Mouse (Mus musculus): ENCODE results near the gene Eya4. TPM values are rescaled to one million over a fixed set of nuclear protein-coding genes. Genes with fewer than 3 reads are reported as not detected.

Eya4 gene
- polyA plus RNA-seq, 1 experiment from 2014 or later, result 1.4 TPM

DNA sequence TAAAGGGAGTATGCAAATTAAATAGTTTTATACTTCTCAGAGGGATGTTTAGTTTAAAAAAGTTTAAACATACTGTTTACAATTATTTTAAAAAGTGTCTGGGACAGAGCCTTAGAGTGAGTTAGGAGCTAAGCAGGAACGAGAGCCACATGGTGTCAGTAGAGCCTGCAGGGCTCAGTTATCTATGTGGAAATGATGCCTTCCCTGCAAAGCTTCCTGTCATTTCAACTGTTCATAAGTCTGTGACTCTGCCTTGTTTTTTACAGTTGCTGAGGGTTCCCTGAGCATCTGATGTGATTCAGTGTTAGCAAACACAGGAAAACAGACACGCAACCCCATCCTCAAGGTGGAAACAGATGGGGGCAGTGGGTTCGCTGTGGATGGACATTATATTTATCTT is 235.3 kb downstream of the Eya4 start:
- 83% methylated on average over 3 of the region's 3 CpGs for WGBS
- H3K9ac ChIP-seq (ENCODE audit: low read length), result no peak overlapping the region
- H3K4me3 ChIP-seq (ENCODE audit: low read depth, low read length), result no peak overlapping the region
- no peaks in the 10 kb centered on the region for H3K36me3 ChIP-seq (ENCODE audit: control insufficient read depth, insufficient read depth, low read length)
- DNase-seq (ENCODE audit: low spot score) (no peak), ATAC-seq (no peak)
- H3K27ac ChIP-seq (ENCODE audit: low read depth, low read length), result no peak overlapping the region
- no peaks in the 10 kb centered on the region for H3K27me3 ChIP-seq (replicated peaks; ENCODE audit: control insufficient read depth, insufficient read depth, low read length)
- H3K4me2 ChIP-seq (ENCODE audit: low read length), result no peak overlapping the region
- no peaks in the 10 kb centered on the region for H3K4me1 ChIP-seq (ENCODE audit: control insufficient read depth, insufficient read depth, low read length)
- no peaks in the 10 kb centered on the region for H3K9me3 ChIP-seq (replicated peaks; ENCODE audit: control insufficient read depth, low read length)

GRCm38 (mm10) chr10:23108122-23108521 is 242.5 kb downstream of the Eya4 start:
- DNase-seq (ENCODE audit: low spot score) (no peak), ATAC-seq (no peak)
- H3K36me3 ChIP-seq (ENCODE audit: control insufficient read depth, insufficient read depth, low read length), result no peaks in the 10 kb centered on the region
- H3K27ac ChIP-seq (ENCODE audit: low read depth, low read length), result no peak overlapping the region
- WGBS, result 91% methylated on average over 4 of the region's 4 CpGs
- no peaks in the 10 kb centered on the region for H3K4me1 ChIP-seq (ENCODE audit: control insufficient read depth, insufficient read depth, low read length)
- no peak overlapping the region for H3K4me3 ChIP-seq (ENCODE audit: low read depth, low read length)
- no peaks in the 10 kb centered on the region for H3K9me3 ChIP-seq (replicated peaks; ENCODE audit: control insufficient read depth, low read length)
- no peaks in the 10 kb centered on the region for H3K27me3 ChIP-seq (replicated peaks; ENCODE audit: control insufficient read depth, insufficient read depth, low read length)
- H3K9ac ChIP-seq (ENCODE audit: low read length), result no peak overlapping the region
- H3K4me2 ChIP-seq (ENCODE audit: low read length), result no peak overlapping the region

GRCm38 (mm10) chr10:23092517-23092916 is 258.1 kb downstream of the Eya4 start:
- 79% methylated on average over 7 of the region's 7 CpGs for WGBS
- Histone ChIP-seq H3K4me2 (ENCODE audit: low read length) (no peak overlapping the region), H3K36me3 (ENCODE audit: control insufficient read depth, insufficient read depth, low read length) (no peaks in the 10 kb centered on the region), H3K27ac (ENCODE audit: low read depth, low read length) (no peak overlapping the region), H3K9ac (ENCODE audit: low read length) (no peak overlapping the region), H3K9me3 (replicated peaks; ENCODE audit: control insufficient read depth, low read length) (no peaks in the 10 kb centered on the region), H3K4me1 (ENCODE audit: control insufficient read depth, insufficient read depth, low read length) (no peaks in the 10 kb centered on the region), H3K27me3 (replicated peaks; ENCODE audit: control insufficient read depth, insufficient read depth, low read length) (no peaks in the 10 kb centered on the region), H3K4me3 (ENCODE audit: low read depth, low read length) (no peak overlapping the region)
- ATAC-seq, result no peak
- DNase-seq (ENCODE audit: low spot score), result no peak

DNA sequence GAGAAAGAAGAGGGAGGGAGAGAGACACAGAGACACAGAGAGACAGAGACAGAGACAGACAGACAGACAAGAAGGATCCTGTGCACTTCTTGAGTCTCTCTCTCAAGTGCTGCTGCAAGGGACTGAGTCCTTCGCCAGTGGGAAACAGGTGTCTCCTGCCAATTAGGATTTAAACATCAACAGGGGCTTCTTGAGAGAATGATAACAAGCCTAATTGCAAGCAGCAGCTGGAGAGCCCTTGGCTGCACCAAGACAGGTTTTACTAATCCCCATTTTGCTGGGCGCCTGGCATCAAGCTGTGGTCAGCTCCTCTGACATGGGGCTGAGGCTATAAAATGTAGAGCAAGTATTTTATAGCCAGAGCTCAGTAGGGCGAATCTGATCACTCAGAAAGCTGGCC is 259.0 kb downstream of the Eya4 start:
- Histone ChIP-seq H3K9ac (ENCODE audit: low read length) (no peak overlapping the region), H3K4me1 (ENCODE audit: control insufficient read depth, insufficient read depth, low read length) (no peaks in the 10 kb centered on the region), H3K36me3 (ENCODE audit: control insufficient read depth, insufficient read depth, low read length) (no peaks in the 10 kb centered on the region), H3K4me3 (ENCODE audit: low read depth, low read length) (no peak overlapping the region), H3K27ac (ENCODE audit: low read depth, low read length) (no peak overlapping the region), H3K4me2 (ENCODE audit: low read length) (no peak overlapping the region), H3K27me3 (replicated peaks; ENCODE audit: control insufficient read depth, insufficient read depth, low read length) (no peaks in the 10 kb centered on the region), H3K9me3 (replicated peaks; ENCODE audit: control insufficient read depth, low read length) (no peaks in the 10 kb centered on the region)
- 57% methylated on average over 3 of the region's 3 CpGs for WGBS
- DNase-seq (ENCODE audit: low spot score) (no peak), ATAC-seq (no peak)

DNA sequence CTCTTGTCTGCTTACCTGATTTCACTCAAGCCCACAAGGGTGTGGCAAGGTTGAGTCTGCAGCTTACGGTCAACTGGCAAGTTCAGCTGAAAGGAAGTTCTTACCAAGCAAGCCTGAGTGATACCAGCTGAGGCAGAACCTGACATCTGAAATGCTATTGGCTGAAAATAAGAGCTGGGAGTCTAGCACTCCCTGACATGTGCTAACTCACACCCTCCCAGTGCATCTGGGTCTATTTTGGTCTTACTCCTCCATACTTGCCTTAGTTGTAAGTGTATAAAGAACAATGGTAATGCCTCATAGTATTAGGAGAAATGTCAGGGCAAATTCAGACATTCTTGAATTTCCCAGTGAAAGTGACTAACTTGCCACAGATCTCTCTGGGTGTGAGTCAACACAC is 260.3 kb downstream of the Eya4 start:
- H3K9ac ChIP-seq (ENCODE audit: low read length), result no peak overlapping the region
- no peaks in the 10 kb centered on the region for H3K36me3 ChIP-seq (ENCODE audit: control insufficient read depth, insufficient read depth, low read length)
- H3K4me1 ChIP-seq (ENCODE audit: control insufficient read depth, insufficient read depth, low read length), result no peaks in the 10 kb centered on the region
- WGBS, result 90% methylated on average over 1 of the region's 1 CpGs
- H3K27me3 ChIP-seq (replicated peaks; ENCODE audit: control insufficient read depth, insufficient read depth, low read length), result no peaks in the 10 kb centered on the region
- H3K9me3 ChIP-seq (replicated peaks; ENCODE audit: control insufficient read depth, low read length), result no peaks in the 10 kb centered on the region
- H3K4me2 ChIP-seq (ENCODE audit: low read length), result no peak overlapping the region
- DNase-seq (ENCODE audit: low spot score), result no peak
- no peak overlapping the region for H3K4me3 ChIP-seq (ENCODE audit: low read depth, low read length)
- H3K27ac ChIP-seq (ENCODE audit: low read depth, low read length), result no peak overlapping the region
- no peak for ATAC-seq

GRCm38 (mm10) chr10:23089271-23089670 is 261.3 kb downstream of the Eya4 start:
- no peak overlapping the region for H3K4me3 ChIP-seq (ENCODE audit: low read depth, low read length)
- DNase-seq (ENCODE audit: low spot score), result no peak
- ATAC-seq, result no peak
- H3K36me3 ChIP-seq (ENCODE audit: control insufficient read depth, insufficient read depth, low read length), result no peaks in the 10 kb centered on the region
- H3K27me3 ChIP-seq (replicated peaks; ENCODE audit: control insufficient read depth, insufficient read depth, low read length), result no peaks in the 10 kb centered on the region
- H3K9me3 ChIP-seq (replicated peaks; ENCODE audit: control insufficient read depth, low read length), result no peaks in the 10 kb centered on the region
- no peak overlapping the region for H3K27ac ChIP-seq (ENCODE audit: low read depth, low read length)
- no peaks in the 10 kb centered on the region for H3K4me1 ChIP-seq (ENCODE audit: control insufficient read depth, insufficient read depth, low read length)
- H3K9ac ChIP-seq (ENCODE audit: low read length), result no peak overlapping the region
- 93% methylated on average over 6 of the region's 6 CpGs for WGBS
- H3K4me2 ChIP-seq (ENCODE audit: low read length), result no peak overlapping the region

- Histone ChIP-seq H3K9ac (ENCODE audit: low read length) (no peak overlapping the region), H3K4me3 (ENCODE audit: low read depth, low read length) (no peak overlapping the region), H3K27me3 (replicated peaks; ENCODE audit: control insufficient read depth, insufficient read depth, low read length) (no peaks in the 10 kb centered on the region), H3K27ac (ENCODE audit: low read depth, low read length) (no peak overlapping the region), H3K36me3 (ENCODE audit: control insufficient read depth, insufficient read depth, low read length) (no peaks in the 10 kb centered on the region), H3K4me1 (ENCODE audit: control insufficient read depth, insufficient read depth, low read length) (no peaks in the 10 kb centered on the region), H3K9me3 (replicated peaks; ENCODE audit: control insufficient read depth, low read length) (no peaks in the 10 kb centered on the region), H3K4me2 (ENCODE audit: low read length) (no peak overlapping the region)
- WGBS, result 77% methylated on average over 3 of the region's 3 CpGs
- no peak for DNase-seq (ENCODE audit: low spot score)
- no peak for ATAC-seq
Observed at GRCm38 (mm10) chr10:23088764-23089163, 261.8 kb downstream of the Eya4 start.

- no peaks in the 10 kb centered on the region for H3K36me3 ChIP-seq (ENCODE audit: control insufficient read depth, insufficient read depth, low read length)
- no peak overlapping the region for H3K9ac ChIP-seq (ENCODE audit: low read length)
- H3K4me1 ChIP-seq (ENCODE audit: control insufficient read depth, insufficient read depth, low read length), result no peaks in the 10 kb centered on the region
- no peaks in the 10 kb centered on the region for H3K27me3 ChIP-seq (replicated peaks; ENCODE audit: control insufficient read depth, insufficient read depth, low read length)
- no peak overlapping the region for H3K4me2 ChIP-seq (ENCODE audit: low read length)
- no peaks in the 10 kb centered on the region for H3K9me3 ChIP-seq (replicated peaks; ENCODE audit: control insufficient read depth, low read length)
- no peak overlapping the region for H3K4me3 ChIP-seq (ENCODE audit: low read depth, low read length)
- DNase-seq (ENCODE audit: low spot score) (peak; percentile 84), ATAC-seq (peak; percentile 67)
- H3K27ac ChIP-seq (ENCODE audit: low read depth, low read length), result no peak overlapping the region
- 73% methylated on average over 21 of the region's 21 CpGs for WGBS
Observed at GRCm38 (mm10) chr10:23086352-23087215, 264.0 kb downstream of the Eya4 start.

- Histone ChIP-seq H3K27ac (ENCODE audit: low read depth, low read length) (no peak overlapping the region), H3K4me2 (ENCODE audit: low read length) (no peak overlapping the region), H3K4me3 (ENCODE audit: low read depth, low read length) (no peak overlapping the region), H3K4me1 (ENCODE audit: control insufficient read depth, insufficient read depth, low read length) (no peaks in the 10 kb centered on the region), H3K36me3 (ENCODE audit: control insufficient read depth, insufficient read depth, low read length) (no peaks in the 10 kb centered on the region), H3K9me3 (replicated peaks; ENCODE audit: control insufficient read depth, low read length) (no peaks in the 10 kb centered on the region), H3K27me3 (replicated peaks; ENCODE audit: control insufficient read depth, insufficient read depth, low read length) (no peaks in the 10 kb centered on the region), H3K9ac (ENCODE audit: low read length) (no peak overlapping the region)
- WGBS, result 35% methylated on average over 4 of the region's 4 CpGs
- no peak; the same call in 1 of the 2 replicates for ATAC-seq
- DNase-seq (ENCODE audit: low spot score), result no peak
Observed at GRCm38 (mm10) chr10:23081548-23081828, 269.1 kb downstream of the Eya4 start.
